Mouse (Mus musculus) testis, adult 2 months (tissue): ENCODE measurements at regions not wholly inside any gene's neighbourhood (a gene's known extent, or its start where the extent isn't known, plus 50 kb on each side); places are given as distances from the start of the nearest gene placed in this dataset.

Experiments
- CTCF ChIP-seq: fragments of 200-500 bp; IDR thresholded peaks from 2 replicates; pipeline ENCODE4 v1.5.1; 2012; ENCODE audit warnings: low read depth, mild to moderate bottlenecking, inconsistent platforms, low read length, moderate library complexity; ENCODE audit not compliant: control insufficient read depth, insufficient read depth, insufficient replicate concordance
- POLR2A ChIP-seq: fragments of 200-500 bp; IDR thresholded peaks from 2 replicates; pipeline ENCODE4 v1.6.1; 2012; ENCODE audit warnings: low read depth, mild to moderate bottlenecking, inconsistent platforms, low read length, moderate library complexity; ENCODE audit not compliant: control insufficient read depth

DNA sequence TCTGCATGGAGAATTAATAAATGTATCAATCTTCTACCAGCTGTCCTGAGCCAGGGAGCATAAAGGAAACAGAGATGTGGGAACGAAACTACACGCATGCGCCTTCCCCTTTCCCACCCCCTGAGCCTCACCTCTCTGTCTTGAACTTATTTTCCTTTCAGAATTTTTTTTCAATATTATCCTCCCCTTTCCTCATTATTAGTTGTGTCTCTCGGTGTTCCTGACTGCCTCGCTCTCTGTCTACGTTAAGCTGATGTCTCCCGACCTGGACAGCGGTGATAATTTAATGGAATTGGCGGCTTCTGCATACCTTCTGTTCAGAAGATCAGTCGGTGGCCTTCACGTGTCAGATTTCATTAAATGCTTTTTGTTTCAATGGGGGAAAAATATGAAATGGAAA, 539.2 kb downstream of the Kcnj2 start:
- TF ChIP-seq POLR2A (no peak), CTCF (no peak)
